Mouse (Mus musculus): ENCODE measurements around the gene Chd6. TPM values are rescaled to one million over a fixed set of nuclear protein-coding genes. Genes with fewer than 3 reads are reported as not detected.

The Chd6 gene
- polyA plus RNA-seq, 1 experiment from 2014 or later: 50.1 TPM

GRCm38 (mm10) chr2:160954541-160954940 is 154.3 kb downstream of the Chd6 start:
- no peak overlapping the region for H3K9ac ChIP-seq (replicated peaks)
- ATAC-seq (ENCODE audit: insufficient number of reproducible peaks, insufficient read depth, low FRiP score, low TSS enrichment, low read depth): no peak
- H3K27ac ChIP-seq: no peak overlapping the region
- no peaks in the 10 kb centered on the region for H3K9me3 ChIP-seq
- no peak overlapping the region for H3K4me2 ChIP-seq
- H3K4me1 ChIP-seq (replicated peaks): peaks cover 9% of the 10 kb centered on the region
- H3K36me3 ChIP-seq: peaks cover 90% of the 10 kb centered on the region
- 90% methylated on average over 3 of the region's 3 CpGs for WGBS
- H3K4me3 ChIP-seq (replicated peaks): no peak overlapping the region
- H3K27me3 ChIP-seq: no peaks in the 10 kb centered on the region

- H3K9me3 ChIP-seq: no peaks in the 10 kb centered on the region
- no peak overlapping the region for H3K9ac ChIP-seq (replicated peaks)
- WGBS: 77% methylated on average over 7 of the region's 7 CpGs
- peaks cover 9% of the 10 kb centered on the region for H3K4me1 ChIP-seq (replicated peaks)
- no peak overlapping the region for H3K27ac ChIP-seq
- peaks cover 92% of the 10 kb centered on the region for H3K36me3 ChIP-seq
- H3K4me3 ChIP-seq (replicated peaks): no peak overlapping the region
- ATAC-seq (ENCODE audit: insufficient number of reproducible peaks, insufficient read depth, low FRiP score, low TSS enrichment, low read depth): 0 out of 2 replicates have a peak, but pooled peaks have one; percentile 26
- H3K27me3 ChIP-seq: no peaks in the 10 kb centered on the region
- no peak overlapping the region for H3K4me2 ChIP-seq
Observed at GRCm38 (mm10) chr2:160953131-160953873, 155.6 kb downstream of the Chd6 start.

GRCm38 (mm10) chr2:160951595-160951994 is 157.3 kb downstream of the Chd6 start:
- Histone ChIP-seq H3K4me1 (replicated peaks) (peaks cover 9% of the 10 kb centered on the region), H3K9ac (replicated peaks) (no peak overlapping the region), H3K27me3 (no peaks in the 10 kb centered on the region), H3K4me2 (no peak overlapping the region), H3K4me3 (replicated peaks) (no peak overlapping the region), H3K9me3 (no peaks in the 10 kb centered on the region), H3K27ac (no peak overlapping the region), H3K36me3 (peaks cover 92% of the 10 kb centered on the region)
- ATAC-seq (ENCODE audit: insufficient number of reproducible peaks, insufficient read depth, low FRiP score, low TSS enrichment, low read depth): no peak
- WGBS: 86% methylated on average over 4 of the region's 4 CpGs

- no peaks in the 10 kb centered on the region for H3K27me3 ChIP-seq
- WGBS: 53% methylated on average over 3 of the region's 3 CpGs
- ATAC-seq (ENCODE audit: insufficient number of reproducible peaks, insufficient read depth, low FRiP score, low TSS enrichment, low read depth): no peak
Observed at GRCm38 (mm10) chr2:160942443-160942842, 166.4 kb downstream of the Chd6 start.

GRCm38 (mm10) chr2:160940930-160941709 is 167.8 kb downstream of the Chd6 start:
- no peak for ATAC-seq (ENCODE audit: insufficient number of reproducible peaks, insufficient read depth, low FRiP score, low TSS enrichment, low read depth)
- Histone ChIP-seq H3K4me1 (replicated peaks) (0 out of 2 replicates have a peak, but pooled peaks cover 6% of the 10 kb centered on the region), H3K9ac (replicated peaks) (no peak overlapping the region), H3K27me3 (no peaks in the 10 kb centered on the region), H3K9me3 (no peaks in the 10 kb centered on the region), H3K4me3 (replicated peaks) (no peak overlapping the region), H3K27ac (no peak overlapping the region), H3K4me2 (no peak overlapping the region), H3K36me3 (peaks cover 14% of the 10 kb centered on the region)
- 68% methylated on average over 17 of the region's 17 CpGs for WGBS

More at GRCm38 (mm10) chr2:160942443-160942842, 166.4 kb downstream of the Chd6 start:
- Histone ChIP-seq H3K27ac (no peak overlapping the region), H3K36me3 (peaks cover 26% of the 10 kb centered on the region), H3K4me3 (replicated peaks) (no peak overlapping the region), H3K9ac (replicated peaks) (no peak overlapping the region), H3K9me3 (no peaks in the 10 kb centered on the region), H3K4me2 (no peak overlapping the region), H3K4me1 (replicated peaks) (0 out of 2 replicates have a peak, but pooled peaks cover 6% of the 10 kb centered on the region)

GRCm38 (mm10) chr2:160934451-160934850 is 174.4 kb downstream of the Chd6 start:
- no peak overlapping the region for H3K4me2 ChIP-seq
- no peak overlapping the region for H3K4me3 ChIP-seq (replicated peaks)
- no peaks in the 10 kb centered on the region for H3K9me3 ChIP-seq
- H3K9ac ChIP-seq (replicated peaks): no peak overlapping the region
- H3K36me3 ChIP-seq: no peaks in the 10 kb centered on the region
- ATAC-seq (ENCODE audit: insufficient number of reproducible peaks, insufficient read depth, low FRiP score, low TSS enrichment, low read depth): no peak
- H3K27me3 ChIP-seq: no peaks in the 10 kb centered on the region
- WGBS: 76% methylated on average over 4 of the region's 4 CpGs
- H3K4me1 ChIP-seq (replicated peaks): peaks cover 21% of the 10 kb centered on the region
- H3K27ac ChIP-seq: no peak overlapping the region

- no peaks in the 10 kb centered on the region for H3K9me3 ChIP-seq
- H3K4me1 ChIP-seq (replicated peaks): peaks cover 26% of the 10 kb centered on the region
- ATAC-seq (ENCODE audit: insufficient number of reproducible peaks, insufficient read depth, low FRiP score, low TSS enrichment, low read depth): no peak
- no peak overlapping the region for H3K9ac ChIP-seq (replicated peaks)
- H3K4me3 ChIP-seq (replicated peaks): no peak overlapping the region
- WGBS: 67% methylated on average over 5 of the region's 5 CpGs
- H3K27ac ChIP-seq: no peak overlapping the region
- no peaks in the 10 kb centered on the region for H3K36me3 ChIP-seq
- H3K4me2 ChIP-seq: no peak overlapping the region
- no peaks in the 10 kb centered on the region for H3K27me3 ChIP-seq
Observed at GRCm38 (mm10) chr2:160933890-160934289, 175.0 kb downstream of the Chd6 start.

GRCm38 (mm10) chr2:160932981-160933380 is 175.9 kb downstream of the Chd6 start:
- Histone ChIP-seq H3K4me2 (0 out of 2 replicates have a peak overlapping the region, but pooled peaks have one; percentile 35), H3K4me3 (replicated peaks) (no peak overlapping the region), H3K36me3 (no peaks in the 10 kb centered on the region), H3K27ac (peak overlapping the region; percentile 83), H3K9ac (replicated peaks) (no peak overlapping the region), H3K4me1 (replicated peaks) (peaks cover 26% of the 10 kb centered on the region), H3K27me3 (no peaks in the 10 kb centered on the region), H3K9me3 (no peaks in the 10 kb centered on the region)
- 65% methylated on average over 3 of the region's 3 CpGs for WGBS
- ATAC-seq (ENCODE audit: insufficient number of reproducible peaks, insufficient read depth, low FRiP score, low TSS enrichment, low read depth): no peak

GRCm38 (mm10) chr2:160932325-160932724 is 176.6 kb downstream of the Chd6 start:
- peaks cover 26% of the 10 kb centered on the region for H3K4me1 ChIP-seq (replicated peaks)
- H3K9me3 ChIP-seq: no peaks in the 10 kb centered on the region
- H3K4me3 ChIP-seq (replicated peaks): no peak overlapping the region
- H3K27ac ChIP-seq: peak overlapping the region; percentile 83
- WGBS: 16% methylated on average over 8 of the region's 8 CpGs
- H3K27me3 ChIP-seq: no peaks in the 10 kb centered on the region
- peak overlapping the region; percentile 35 for H3K4me2 ChIP-seq
- H3K36me3 ChIP-seq: no peaks in the 10 kb centered on the region
- no peak overlapping the region for H3K9ac ChIP-seq (replicated peaks)
- peak; percentile 82 for ATAC-seq (ENCODE audit: insufficient number of reproducible peaks, insufficient read depth, low FRiP score, low TSS enrichment, low read depth)

GRCm38 (mm10) chr2:160931378-160931777 is 177.5 kb downstream of the Chd6 start:
- no peak for ATAC-seq (ENCODE audit: insufficient number of reproducible peaks, insufficient read depth, low FRiP score, low TSS enrichment, low read depth)
- no peak overlapping the region for H3K4me3 ChIP-seq (replicated peaks)
- no peaks in the 10 kb centered on the region for H3K9me3 ChIP-seq
- peak overlapping the region; percentile 83; the same call in 1 of the 2 replicates for H3K27ac ChIP-seq
- peaks cover 26% of the 10 kb centered on the region for H3K4me1 ChIP-seq (replicated peaks)
- H3K36me3 ChIP-seq: no peaks in the 10 kb centered on the region
- H3K27me3 ChIP-seq: no peaks in the 10 kb centered on the region
- H3K9ac ChIP-seq (replicated peaks): no peak overlapping the region
- 94% methylated on average over 5 of the region's 5 CpGs for WGBS
- no peak overlapping the region for H3K4me2 ChIP-seq

- H3K4me3 ChIP-seq (replicated peaks): no peak overlapping the region
- H3K27me3 ChIP-seq: no peaks in the 10 kb centered on the region
- H3K4me1 ChIP-seq (replicated peaks): peaks cover 4% of the 10 kb centered on the region
- no peaks in the 10 kb centered on the region for H3K9me3 ChIP-seq
- H3K27ac ChIP-seq: no peak overlapping the region
- no peaks in the 10 kb centered on the region for H3K36me3 ChIP-seq
- no peak overlapping the region for H3K9ac ChIP-seq (replicated peaks)
- WGBS: 86% methylated on average over 9 of the region's 9 CpGs
- no peak overlapping the region for H3K4me2 ChIP-seq
- no peak for ATAC-seq (ENCODE audit: insufficient number of reproducible peaks, insufficient read depth, low FRiP score, low TSS enrichment, low read depth)
Observed at GRCm38 (mm10) chr2:160925203-160925602, 183.7 kb downstream of the Chd6 start.

Measured in limb, embryonic 12.5 days (tissue).